In the genomic region with DNA sequence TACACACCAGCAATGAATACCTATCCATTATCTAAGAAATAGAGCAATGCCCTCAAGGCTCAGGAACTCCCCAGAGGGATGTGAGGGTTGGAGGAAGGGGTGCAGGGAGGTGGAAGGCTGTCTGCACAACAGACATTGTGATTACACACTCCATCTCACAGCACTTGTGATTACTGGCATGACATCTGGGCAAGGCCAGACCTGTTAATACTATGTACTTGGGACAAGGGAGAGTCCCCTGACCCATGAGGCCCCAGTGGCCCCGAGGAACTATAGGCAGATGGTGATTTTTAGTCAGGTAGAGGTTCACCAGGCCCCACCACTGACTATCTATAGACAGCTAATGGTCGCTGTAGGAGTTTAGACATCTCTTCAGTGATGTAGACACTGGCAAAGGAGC, we compare ENCODE assay signal across 23 mouse cellular contexts. TPM values are rescaled to one million over a fixed set of nuclear protein-coding genes. Genes with fewer than 3 reads are reported as not detected.
"Had no signal": no experiment of that assay in that cellular context is flagged by ENCODE, and none has a peak within 500 bp of the region (broad histone marks: within the 10 kb centered on the region; RNA-seq: fewer than 3 reads in every experiment).

No protein-coding gene starts in this region.

- H3K27ac ChIP-seq: liver, embryonic 12.5 days; liver, embryonic 14.5 days; midbrain, embryonic 10.5 days; midbrain, embryonic 12.5 days had no signal

- DNase-seq: lung, adult 18-20 months; lung, embryonic 14.5 days; lung, postnatal 10 days; lung, postnatal 4 days; midbrain, embryonic 14.5 days; retina, postnatal 1 day; right cerebral cortex, adult 18-20 months; right cerebral cortex, postnatal 25 days; right cerebral cortex, postnatal 4 days; spleen, adult 18-20 months; thymus, adult 18-20 months had no signal

- H3K4me3 ChIP-seq: liver, embryonic 12.5 days; midbrain, embryonic 10.5 days; midbrain, embryonic 12.5 days; myocyte had no signal

- H3K9ac ChIP-seq: liver, embryonic 12.5 days; liver, embryonic 14.5 days; lung, embryonic 14.5 days; midbrain, embryonic 12.5 days had no signal

- H3K4me2 ChIP-seq: liver, embryonic 12.5 days; lung, embryonic 14.5 days; midbrain, embryonic 12.5 days had no signal

- H3K36me3 ChIP-seq: liver, embryonic 12.5 days; midbrain, embryonic 10.5 days; midbrain, embryonic 12.5 days had no signal

- H3K9me3 ChIP-seq: liver, embryonic 12.5 days; midbrain, embryonic 10.5 days; midbrain, embryonic 12.5 days had no signal

- H3K4me1 ChIP-seq: liver, embryonic 12.5 days had no signal

- ATAC-seq: liver, embryonic 12.5 days; midbrain, embryonic 16.5 days had no signal

RNA-seq across cellular contexts. Expression of a gene that starts 54.1 kb away (rescaled TPM):
- total RNA-seq: megakaryocyte, adult 5-6 weeks; megakaryocyte-erythroid progenitor cell, adult 5-6 weeks had no signal
- polyA plus RNA-seq: liver, embryonic 16.5 days; lung, embryonic 14.5 days; neural tube, embryonic 11.5 days; small intestine, adult 2 months; stomach, embryonic 14.5 days had no signal
